Mouse (Mus musculus) thymus, adult 2 months (tissue): Measurements from ENCODE around the gene Wdr37. TPM values are rescaled to one million over a fixed set of nuclear protein-coding genes. Genes with fewer than 3 reads are reported as not detected.

ENCODE experiments used
- DNase-seq: peaks from one replicate; pipeline ENCODE4 v3.0.0; 2021
- H3K27ac ChIP-seq: fragments of 200-500 bp; 2 replicates; pipeline ENCODE4 v1.5.1; 2012; ENCODE audit warnings: low read length, control low read depth; ENCODE audit not compliant: control insufficient read depth, insufficient read depth
- H3K27me3 ChIP-seq: fragments of 200-500 bp; 2 replicates; pipeline ENCODE4 v1.6.1; 2012; ENCODE audit warnings: mild to moderate bottlenecking, low read length, moderate library complexity, mixed read lengths; ENCODE audit not compliant: control insufficient read depth, insufficient read depth
- H3K36me3 ChIP-seq: fragments of 200-500 bp; 2 replicates; pipeline ENCODE4 v1.6.1; 2012; ENCODE audit warnings: mild to moderate bottlenecking, low read length, moderate library complexity; ENCODE audit not compliant: control insufficient read depth, insufficient read depth
- H3K4me1 ChIP-seq: fragments of 200-500 bp; replicated peaks from 2 replicates; pipeline ENCODE4 v1.6.1; 2012; ENCODE audit warnings: low read length; ENCODE audit not compliant: control insufficient read depth, insufficient read depth
- H3K4me3 ChIP-seq: fragments of 200-500 bp; 2 replicates; pipeline ENCODE4 v1.5.1; 2012; ENCODE audit warnings: mild to moderate bottlenecking, low read length, control low read depth, moderate library complexity; ENCODE audit not compliant: control insufficient read depth, insufficient read depth
- CTCF ChIP-seq: fragments of 200-500 bp; IDR thresholded peaks from 2 replicates; pipeline ENCODE4 v1.5.1; 2012; ENCODE audit warnings: mild to moderate bottlenecking, control low read depth, low read length, moderate library complexity, borderline replicate concordance; ENCODE audit not compliant: control insufficient read depth, poor library complexity, insufficient read depth; ENCODE audit errors: extremely low read depth
- POLR2A ChIP-seq: fragments of 200-500 bp; IDR thresholded peaks from 2 replicates; pipeline ENCODE4 v1.6.1; 2012; ENCODE audit warnings: mild to moderate bottlenecking, low read length, control low read depth, moderate library complexity; ENCODE audit not compliant: control insufficient read depth, poor library complexity, insufficient read depth; ENCODE audit errors: extremely low read depth
- WGBS: fragments of 180-500 bp; shearing (Covaris S2); methylation state at CpG from one replicate; pipeline ENCODE4 v1.1.7; 2018; 5-methylcytosine and 5-hydroxymethylcytosine counted together
- polyA plus RNA-seq: library from polyadenylated mRNA; depleted of rRNA; stranded (reverse); fragments of >200 nt; gene quantifications from 2 replicates; pipeline ENCODE4 v1.2.3, GENCODE M21; 2012; rRNA removed

The Wdr37 gene
- polyA plus RNA-seq, 1 experiment, result 46.5 TPM

DNA sequence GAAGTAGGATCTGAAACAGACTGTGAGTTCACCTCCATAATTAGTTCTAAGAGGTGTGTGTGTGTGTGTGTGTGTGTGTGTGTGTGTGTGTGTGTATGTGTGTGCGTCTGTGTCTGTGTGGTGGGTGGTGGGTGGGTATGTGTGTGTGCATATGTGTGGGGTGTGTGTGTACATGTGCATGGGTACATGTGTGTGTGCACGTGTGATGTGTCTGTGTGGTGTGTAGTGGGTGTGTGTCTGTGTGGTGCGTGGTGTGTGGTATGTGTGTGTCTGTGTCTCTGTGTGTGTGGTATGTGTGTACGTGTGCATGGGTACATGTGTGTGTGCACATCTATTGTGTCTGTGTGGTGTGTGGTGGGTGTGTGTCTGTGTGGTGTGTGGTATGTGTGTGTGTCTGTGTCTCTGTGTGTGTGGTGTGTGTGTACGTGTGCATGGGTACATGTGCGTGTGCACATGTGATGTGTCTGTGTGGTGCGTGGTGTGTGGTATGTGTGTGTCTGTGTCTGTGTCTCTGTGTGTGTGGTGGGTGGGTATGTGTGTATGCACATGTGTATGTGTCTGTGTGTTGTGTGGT lies 102.0 kb downstream of the Wdr37 start:
- H3K27me3 ChIP-seq, result no peaks in the 10 kb centered on the region
- WGBS, result 97% methylated on average over 7 of the region's 7 CpGs
- no peaks in the 10 kb centered on the region for H3K36me3 ChIP-seq
- H3K4me1 ChIP-seq, result no peaks in the 10 kb centered on the region
- DNase-seq, result no peak
- H3K27ac ChIP-seq, result no peak overlapping the region
- TF ChIP-seq POLR2A (no peak), CTCF (no peak)
- H3K4me3 ChIP-seq, result no peak overlapping the region

GRCm38 (mm10) chr13:8760940-8761339 lies 110.8 kb downstream of the Wdr37 start:
- H3K36me3 ChIP-seq, result no peaks in the 10 kb centered on the region
- WGBS, result 34% methylated on average over 8 of the region's 8 CpGs
- TF ChIP-seq CTCF (no peak), POLR2A (no peak)
- H3K27me3 ChIP-seq, result no peaks in the 10 kb centered on the region
- no peaks in the 10 kb centered on the region for H3K4me1 ChIP-seq
- no peak for DNase-seq
- H3K27ac ChIP-seq, result no peak overlapping the region
- H3K4me3 ChIP-seq, result no peak overlapping the region

Other genes starting within 250 kb of the Wdr37 start
- 11.3 and 12.7 TPM in 2 replicates for gene Idi1, start 13.6 kb upstream of the Wdr37 start, polyA plus RNA-seq
- 0.31 TPM in 1 of 2 replicates, not detected in the other for gene Gm9745, start 76.3 kb upstream of the Wdr37 start, polyA plus RNA-seq
- 0.15 and 0.38 TPM in 2 replicates for gene Idi2, start 81.0 kb upstream of the Wdr37 start, polyA plus RNA-seq
- 12.2 and 12.9 TPM in 2 replicates for gene Gtpbp4, start 124.2 kb upstream of the Wdr37 start, polyA plus RNA-seq
- 24.1 and 34.8 TPM in 2 replicates for gene Larp4b, start 222.0 kb upstream of the Wdr37 start, polyA plus RNA-seq